Mouse (Mus musculus) C2C12 (cell line): Measurements from ENCODE around the gene Olfr721-ps1.

Source experiments
- CTCF ChIP-seq: IDR thresholded peaks from one replicate; pipeline ENCODE4 v1.5.1; 2011; ENCODE audit not compliant: control insufficient read depth, insufficient read depth, insufficient read length
- MAX ChIP-seq: IDR thresholded peaks from one replicate; pipeline ENCODE4 v1.6.1; 2011; ENCODE audit warnings: mild to moderate bottlenecking, control low read depth
- MYOG ChIP-seq: IDR thresholded peaks from one replicate; pipeline ENCODE4 v1.6.1; 2011; ENCODE audit not compliant: control insufficient read depth, insufficient read length; ENCODE audit errors: extremely low read depth

DNA sequence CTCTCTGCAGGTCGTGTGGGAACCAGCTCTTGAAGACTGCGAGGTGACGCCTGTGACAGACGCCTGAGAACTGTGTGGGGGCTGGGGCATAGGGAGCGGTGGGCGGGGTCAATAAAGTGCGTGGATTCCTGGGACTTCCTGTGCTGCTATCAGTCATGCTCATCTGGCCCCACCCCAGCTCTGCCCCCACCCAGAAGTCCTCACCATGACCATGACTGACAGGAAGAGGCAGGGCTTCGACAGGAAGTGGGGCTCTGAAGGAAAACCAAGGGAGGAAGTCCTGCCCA, 45.8 kb upstream of the Olfr721-ps1 start:
- TF ChIP-seq CTCF (no peak), MAX (no peak), MYOG (no peak)
